Mouse (Mus musculus): Measurements from ENCODE around the gene Cpne7. TPM values are rescaled to one million over a fixed set of nuclear protein-coding genes. Genes with fewer than 3 reads are reported as not detected.

Cpne7 gene
- polyA plus RNA-seq, 1 experiment from 2014 or later, result 1.6 TPM

- ATAC-seq (ENCODE audit: insufficient number of reproducible peaks, insufficient read depth, low FRiP score, low TSS enrichment, low read depth), result no peak
- Histone ChIP-seq H3K4me2 (peak overlapping the region; percentile 91), H3K27me3 (peaks cover 45% of the 10 kb centered on the region), H3K9ac (peak overlapping the region; percentile 68), H3K4me1 (peaks cover 21% of the 10 kb centered on the region), H3K9me3 (no peaks in the 10 kb centered on the region), H3K36me3 (no peaks in the 10 kb centered on the region), H3K4me3 (peak overlapping the region; percentile 52), H3K27ac (no peak overlapping the region)
- WGBS, result 2% methylated on average over 17 of the region's 17 CpGs
Measured at GRCm38 (mm10) chr8:123117744-123118143, 570 bp downstream of the Cpne7 start.

GRCm38 (mm10) chr8:123122059-123122458 is 4.9 kb downstream of the Cpne7 start:
- peaks cover 45% of the 10 kb centered on the region for H3K27me3 ChIP-seq

DNA sequence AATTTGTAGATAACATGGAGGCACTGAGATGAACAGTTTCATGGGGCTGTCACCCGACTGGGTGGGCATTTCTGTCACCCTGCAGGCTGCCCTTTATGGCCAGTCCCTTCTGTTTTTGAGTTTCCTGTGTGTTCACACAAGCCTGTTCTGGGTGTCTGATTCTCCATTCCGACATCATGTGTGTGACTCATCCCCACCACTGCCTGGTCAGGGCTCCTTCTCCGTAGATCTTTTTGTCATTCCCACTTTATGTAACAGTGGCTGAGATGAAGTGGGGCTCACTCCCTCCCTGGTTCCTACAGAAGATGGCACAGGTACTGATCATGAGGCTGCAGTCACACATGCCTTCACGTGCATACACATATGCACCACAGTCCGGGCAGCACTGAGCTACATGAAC is 5.5 kb downstream of the Cpne7 start:
- Histone ChIP-seq H3K9me3 (no peaks in the 10 kb centered on the region), H3K9ac (no peak overlapping the region), H3K4me3 (no peak overlapping the region), H3K4me1 (peaks cover 24% of the 10 kb centered on the region), H3K27me3 (peaks cover 41% of the 10 kb centered on the region), H3K4me2 (no peak overlapping the region), H3K27ac (no peak overlapping the region), H3K36me3 (no peaks in the 10 kb centered on the region)
- ATAC-seq (ENCODE audit: insufficient number of reproducible peaks, insufficient read depth, low FRiP score, low TSS enrichment, low read depth), result no peak
- 73% methylated on average over 5 of the region's 5 CpGs for WGBS

More at GRCm38 (mm10) chr8:123122059-123122458, 4.9 kb downstream of the Cpne7 start:
- no peak overlapping the region for H3K4me3 ChIP-seq
- H3K9ac ChIP-seq, result no peak overlapping the region
- whole genome bisulfite sequencing, result 59% methylated on average over 9 of the region's 9 CpGs
- H3K4me2 ChIP-seq, result no peak overlapping the region
- H3K9me3 ChIP-seq, result no peaks in the 10 kb centered on the region
- H3K4me1 ChIP-seq, result peaks cover 30% of the 10 kb centered on the region
- H3K36me3 ChIP-seq, result no peaks in the 10 kb centered on the region
- ATAC-seq (ENCODE audit: insufficient number of reproducible peaks, insufficient read depth, low FRiP score, low TSS enrichment, low read depth), result no peak
- H3K27ac ChIP-seq, result no peak overlapping the region

- H3K4me2 ChIP-seq, result no peak overlapping the region
- H3K4me1 ChIP-seq, result peaks cover 17% of the 10 kb centered on the region
- no peak overlapping the region for H3K4me3 ChIP-seq
- H3K9me3 ChIP-seq, result no peaks in the 10 kb centered on the region
- no peak overlapping the region for H3K27ac ChIP-seq
- H3K36me3 ChIP-seq, result no peaks in the 10 kb centered on the region
- 8% methylated on average over 19 of the region's 19 CpGs for WGBS
- H3K27me3 ChIP-seq, result peaks cover 18% of the 10 kb centered on the region
- H3K9ac ChIP-seq, result no peak overlapping the region
- no peak for ATAC-seq (ENCODE audit: insufficient number of reproducible peaks, insufficient read depth, low FRiP score, low TSS enrichment, low read depth)
Measured at GRCm38 (mm10) chr8:123126193-123126816, 9.1 kb downstream of the Cpne7 start.

DNA sequence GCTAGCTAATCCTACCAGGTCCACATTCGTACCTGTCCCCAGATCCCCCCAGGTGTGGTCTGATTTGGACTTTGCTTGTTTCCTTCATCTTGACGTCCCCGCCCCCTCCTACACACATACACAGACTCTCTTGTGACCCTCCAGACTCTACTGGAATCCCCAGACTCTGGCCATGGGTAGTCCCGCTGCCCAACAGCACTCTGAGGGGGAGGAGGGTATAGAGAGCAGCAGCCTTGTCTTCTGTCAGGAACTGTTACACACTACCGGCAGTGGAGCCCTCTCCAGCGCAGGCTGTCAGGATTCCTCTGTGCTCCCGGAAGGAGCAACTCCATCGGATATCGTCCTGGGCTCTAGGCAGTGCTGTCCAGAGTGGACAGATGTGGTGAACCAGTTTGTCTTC is 13.9 kb downstream of the Cpne7 start:
- no peak overlapping the region for H3K27ac ChIP-seq
- peaks cover 11% of the 10 kb centered on the region for H3K4me1 ChIP-seq
- 0 out of 2 replicates have a peak, but pooled peaks cover 2% of the 10 kb centered on the region for H3K9me3 ChIP-seq
- H3K9ac ChIP-seq, result no peak overlapping the region
- H3K4me3 ChIP-seq, result no peak overlapping the region
- no peak for ATAC-seq (ENCODE audit: insufficient number of reproducible peaks, insufficient read depth, low FRiP score, low TSS enrichment, low read depth)
- no peak overlapping the region for H3K4me2 ChIP-seq
- H3K36me3 ChIP-seq, result no peaks in the 10 kb centered on the region
- H3K27me3 ChIP-seq, result peaks cover 12% of the 10 kb centered on the region
- WGBS, result 62% methylated on average over 9 of the region's 9 CpGs

DNA sequence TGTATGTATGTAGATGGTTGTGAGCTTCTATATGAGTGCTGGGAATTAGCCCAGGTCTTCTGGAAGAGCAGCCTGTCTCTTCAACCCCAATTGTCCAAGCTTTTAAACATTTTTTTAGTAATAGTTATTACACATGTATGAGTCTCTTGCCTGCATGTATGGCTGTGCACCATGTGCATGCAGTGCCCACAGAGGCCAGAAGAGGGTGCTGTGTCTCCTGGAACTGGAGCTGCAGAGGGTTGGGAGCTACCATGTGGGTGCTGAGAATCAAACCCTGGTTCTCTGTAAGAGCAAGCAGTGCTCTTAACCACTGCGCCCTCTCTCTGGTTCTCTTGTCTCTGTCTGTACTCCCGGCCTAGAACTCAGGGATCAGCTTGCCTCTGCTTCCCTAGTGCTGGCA is 15.8 kb downstream of the Cpne7 start:
- ATAC-seq (ENCODE audit: insufficient number of reproducible peaks, insufficient read depth, low FRiP score, low TSS enrichment, low read depth), result no peak

DNA sequence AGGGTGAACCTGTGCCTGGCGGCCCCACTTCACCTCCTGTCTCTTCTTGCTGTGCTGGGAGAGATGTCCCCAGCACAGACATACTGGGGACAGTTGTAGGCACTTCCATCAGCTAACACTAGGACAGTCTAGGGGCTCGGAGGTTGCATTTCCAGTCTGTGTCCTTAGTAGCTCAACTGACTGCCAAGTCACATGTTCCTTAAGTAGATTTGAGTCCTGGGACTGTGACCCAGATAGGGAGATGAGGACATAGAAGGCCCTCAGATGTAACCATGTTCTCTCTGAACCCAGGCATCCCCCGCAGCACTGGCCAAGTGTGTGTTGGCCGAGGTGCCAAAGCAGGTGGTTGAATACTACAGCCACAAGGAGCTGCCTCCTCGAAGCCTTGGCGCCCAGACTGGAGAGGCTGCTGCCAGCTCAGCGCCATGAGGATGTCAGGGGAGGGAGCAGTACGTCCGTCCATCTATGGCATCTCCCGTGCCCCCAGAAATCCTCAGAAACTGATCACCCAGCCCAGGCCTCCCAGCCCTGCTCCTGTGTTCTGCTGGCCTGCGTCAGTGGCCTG is 17.1 kb downstream of the Cpne7 start:
- no peaks in the 10 kb centered on the region for H3K36me3 ChIP-seq
- H3K4me1 ChIP-seq, result peaks cover 28% of the 10 kb centered on the region
- H3K9ac ChIP-seq, result no peak overlapping the region
- no peak for ATAC-seq (ENCODE audit: insufficient number of reproducible peaks, insufficient read depth, low FRiP score, low TSS enrichment, low read depth)
- WGBS, result 88% methylated on average over 11 of the region's 11 CpGs
- H3K4me3 ChIP-seq, result no peak overlapping the region
- no peak overlapping the region for H3K4me2 ChIP-seq
- no peaks in the 10 kb centered on the region for H3K27me3 ChIP-seq
- H3K27ac ChIP-seq, result no peak overlapping the region
- 0 out of 2 replicates have a peak, but pooled peaks cover 2% of the 10 kb centered on the region for H3K9me3 ChIP-seq

More for the DNA sequence above, 15.8 kb downstream of the Cpne7 start:
- Histone ChIP-seq H3K9me3 (0 out of 2 replicates have a peak, but pooled peaks cover 2% of the 10 kb centered on the region), H3K27me3 (no peaks in the 10 kb centered on the region), H3K36me3 (no peaks in the 10 kb centered on the region), H3K4me1 (peaks cover 19% of the 10 kb centered on the region), H3K4me2 (no peak overlapping the region), H3K27ac (no peak overlapping the region), H3K9ac (no peak overlapping the region), H3K4me3 (no peak overlapping the region)
- 93% methylated on average over 2 of the region's 2 CpGs for WGBS

GRCm38 (mm10) chr8:123135406-123135805 is 18.2 kb downstream of the Cpne7 start:
- Histone ChIP-seq H3K4me1 (peaks cover 28% of the 10 kb centered on the region), H3K4me2 (no peak overlapping the region), H3K27ac (no peak overlapping the region), H3K27me3 (no peaks in the 10 kb centered on the region), H3K4me3 (no peak overlapping the region), H3K9ac (no peak overlapping the region), H3K36me3 (no peaks in the 10 kb centered on the region), H3K9me3 (0 out of 2 replicates have a peak, but pooled peaks cover 2% of the 10 kb centered on the region)
- WGBS, result 36% methylated on average over 7 of the region's 7 CpGs
- ATAC-seq (ENCODE audit: insufficient number of reproducible peaks, insufficient read depth, low FRiP score, low TSS enrichment, low read depth), result no peak

DNA sequence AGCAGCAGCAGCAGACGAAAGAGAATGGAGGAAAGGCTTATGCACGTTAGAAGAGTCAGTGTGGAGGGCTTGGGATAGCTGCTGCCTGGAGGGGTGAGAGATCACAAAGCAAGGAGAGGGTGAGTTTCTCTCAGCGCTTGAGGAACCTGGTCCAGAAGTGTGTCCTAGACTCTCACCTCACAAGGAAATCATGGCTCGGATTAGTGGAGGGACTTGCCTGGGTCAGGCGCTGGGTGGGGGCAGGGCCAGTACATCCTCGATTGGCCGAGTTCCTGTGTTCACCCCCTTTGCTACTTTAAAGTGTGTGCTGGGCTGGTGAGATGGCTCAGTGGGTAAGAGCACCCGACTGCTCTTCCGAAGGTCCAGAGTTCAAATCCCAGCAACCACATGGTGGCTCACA is 18.6 kb downstream of the Cpne7 start:
- Histone ChIP-seq H3K9me3 (0 out of 2 replicates have a peak, but pooled peaks cover 2% of the 10 kb centered on the region), H3K4me3 (no peak overlapping the region), H3K27me3 (no peaks in the 10 kb centered on the region), H3K4me1 (peaks cover 28% of the 10 kb centered on the region), H3K27ac (no peak overlapping the region), H3K4me2 (no peak overlapping the region), H3K36me3 (no peaks in the 10 kb centered on the region), H3K9ac (no peak overlapping the region)
- ATAC-seq (ENCODE audit: insufficient number of reproducible peaks, insufficient read depth, low FRiP score, low TSS enrichment, low read depth), result no peak
- WGBS, result 42% methylated on average over 9 of the region's 9 CpGs

DNA sequence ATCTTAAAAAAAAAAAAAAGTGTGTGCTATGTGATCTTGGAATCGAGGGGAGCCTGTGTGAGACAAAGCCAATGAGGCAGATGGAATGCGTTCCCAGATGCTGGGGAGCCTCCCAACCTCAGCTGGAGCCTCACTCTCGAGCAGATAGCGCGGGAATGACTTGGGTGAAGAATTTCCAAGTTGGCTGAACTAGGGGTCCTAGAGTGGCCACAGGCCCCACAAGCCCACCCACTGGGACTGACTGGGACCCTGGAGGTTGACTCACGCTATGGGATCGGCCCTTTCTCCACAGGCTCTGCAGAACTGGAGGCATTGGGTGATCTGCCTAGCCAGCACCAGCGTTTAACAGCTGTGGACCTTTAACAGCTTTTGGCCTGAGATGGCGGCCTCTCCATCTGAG is 19.1 kb downstream of the Cpne7 start:
- ATAC-seq (ENCODE audit: insufficient number of reproducible peaks, insufficient read depth, low FRiP score, low TSS enrichment, low read depth), result no peak
- Histone ChIP-seq H3K36me3 (no peaks in the 10 kb centered on the region), H3K27ac (peak overlapping the region; percentile 28; the same call in 1 of the 2 replicates), H3K4me3 (no peak overlapping the region), H3K4me1 (peaks cover 28% of the 10 kb centered on the region), H3K27me3 (no peaks in the 10 kb centered on the region), H3K4me2 (no peak overlapping the region), H3K9ac (no peak overlapping the region), H3K9me3 (0 out of 2 replicates have a peak, but pooled peaks cover 2% of the 10 kb centered on the region)
- WGBS, result 73% methylated on average over 9 of the region's 9 CpGs

DNA sequence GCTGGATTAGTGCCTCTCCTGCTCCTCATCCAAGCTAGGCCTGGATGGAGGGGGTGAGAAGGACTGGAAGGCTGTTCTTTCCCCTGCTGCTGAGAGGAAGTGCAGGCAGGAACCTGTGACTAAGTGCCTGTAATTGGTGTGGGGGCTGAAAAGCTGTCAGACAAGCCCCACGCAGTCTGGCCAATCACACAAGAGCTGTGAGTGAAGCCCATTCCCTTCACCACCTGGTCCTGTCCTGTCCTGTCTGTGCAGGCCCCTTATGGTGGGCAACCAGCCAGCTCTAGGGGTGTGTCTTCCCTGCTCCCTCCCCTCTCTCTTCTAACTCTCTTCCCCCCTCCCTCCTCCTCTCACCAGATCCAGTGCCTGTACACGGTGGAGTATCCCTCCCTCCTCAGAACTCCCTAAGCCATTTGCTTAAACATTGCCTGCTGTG is 20.5 kb downstream of the Cpne7 start:
- peak; percentile 86 for ATAC-seq (ENCODE audit: insufficient number of reproducible peaks, insufficient read depth, low FRiP score, low TSS enrichment, low read depth)
- no peaks in the 10 kb centered on the region for H3K27me3 ChIP-seq
- H3K9ac ChIP-seq, result peak overlapping the region; percentile 53; the same call in 1 of the 2 replicates
- H3K9me3 ChIP-seq, result 0 out of 2 replicates have a peak, but pooled peaks cover 2% of the 10 kb centered on the region
- no peak overlapping the region for H3K4me3 ChIP-seq
- H3K27ac ChIP-seq, result peak overlapping the region; percentile 82
- WGBS, result 11% methylated on average over 2 of the region's 2 CpGs
- H3K4me2 ChIP-seq, result no peak overlapping the region
- no peaks in the 10 kb centered on the region for H3K36me3 ChIP-seq
- H3K4me1 ChIP-seq, result peaks cover 39% of the 10 kb centered on the region

GRCm38 (mm10) chr8:123138741-123139140 is 21.6 kb downstream of the Cpne7 start:
- no peak overlapping the region for H3K9ac ChIP-seq
- no peak for ATAC-seq (ENCODE audit: insufficient number of reproducible peaks, insufficient read depth, low FRiP score, low TSS enrichment, low read depth)
- 59% methylated on average over 4 of the region's 4 CpGs for WGBS
- no peaks in the 10 kb centered on the region for H3K27me3 ChIP-seq
- H3K4me3 ChIP-seq, result no peak overlapping the region
- H3K4me1 ChIP-seq, result peaks cover 39% of the 10 kb centered on the region
- no peaks in the 10 kb centered on the region for H3K36me3 ChIP-seq
- H3K27ac ChIP-seq, result peak overlapping the region; percentile 82
- no peaks in the 10 kb centered on the region for H3K9me3 ChIP-seq
- no peak overlapping the region for H3K4me2 ChIP-seq

All from embryonic facial prominence, embryonic 13.5 days (tissue).